Mouse (Mus musculus): ENCODE measurements around the gene Usp19.

The Usp19 gene

GRCm38 (mm10) chr9:108494905-108495304, 4.5 kb downstream of the Usp19 start:
- DNase-seq (ENCODE audit: low spot score in 2 of 2): no peak

- no peak for DNase-seq (ENCODE audit: low spot score in 2 of 2)
These were observed 8.8 kb downstream of the Usp19 start for GRCm38 (mm10) chr9:108499231-108499630.

GRCm38 (mm10) chr9:108499943-108500342, 9.5 kb downstream of the Usp19 start:
- DNase-seq (ENCODE audit: low spot score in 2 of 2): no peak

- DNase-seq (ENCODE audit: low spot score in 2 of 2): peak in 1 of 2 experiments; percentile 10
These were observed 16.5 kb downstream of the Usp19 start for GRCm38 (mm10) chr9:108506901-108507300.

- DNase-seq (ENCODE audit: low spot score in 2 of 2): peak; percentile 90 to 97
These were observed 17.4 kb downstream of the Usp19 start, which contains the start of gene Qars for GRCm38 (mm10) chr9:108507619-108508434. Qars (plus strand) TSS chr9:108507706.

GRCm38 (mm10) chr9:108508776-108509175, 18.4 kb downstream of the Usp19 start:
- DNase-seq (ENCODE audit: low spot score in 2 of 2): no peak

GRCm38 (mm10) chr9:108516380-108517251, 26.2 kb downstream of the Usp19 start, which contains the start of gene Qrich1:
Qrich1 (plus strand) TSS chr9:108516806.
- DNase-seq (ENCODE audit: low spot score in 2 of 2): peak; percentile 94

GRCm38 (mm10) chr9:108517253-108517930, 27.0 kb downstream of the Usp19 start:
- DNase-seq (ENCODE audit: low spot score in 2 of 2): peak; percentile 77 to 92

GRCm38 (mm10) chr9:108517931-108518332, 27.5 kb downstream of the Usp19 start:
- peak in 1 of 2 experiments; percentile 60 for DNase-seq (ENCODE audit: low spot score in 2 of 2)

GRCm38 (mm10) chr9:108521604-108522003, 31.2 kb downstream of the Usp19 start:
- no peak for DNase-seq (ENCODE audit: low spot score in 2 of 2)

GRCm38 (mm10) chr9:108523341-108523740, 32.9 kb downstream of the Usp19 start:
- DNase-seq (ENCODE audit: low spot score in 2 of 2): no peak

GRCm38 (mm10) chr9:108525400-108525799, 35.0 kb downstream of the Usp19 start:
- DNase-seq (ENCODE audit: low spot score in 2 of 2): no peak

GRCm38 (mm10) chr9:108530954-108531353, 40.6 kb downstream of the Usp19 start:
- no peak for DNase-seq (ENCODE audit: low spot score in 2 of 2)

- DNase-seq (ENCODE audit: low spot score in 2 of 2): no peak
These were observed 41.1 kb downstream of the Usp19 start for GRCm38 (mm10) chr9:108531496-108531895.

- no peak for DNase-seq (ENCODE audit: low spot score in 2 of 2)
These were observed 50.4 kb downstream of the Usp19 start for GRCm38 (mm10) chr9:108540846-108541245.

- DNase-seq (ENCODE audit: low spot score in 2 of 2): no peak
These were observed 55.6 kb downstream of the Usp19 start for GRCm38 (mm10) chr9:108545986-108546385.

- DNase-seq (ENCODE audit: low spot score in 2 of 2): no peak
These were observed 56.5 kb downstream of the Usp19 start for GRCm38 (mm10) chr9:108546875-108547274.

Measured in spleen, postnatal 10 days (tissue).